Mouse (Mus musculus) heart, postnatal 25 days (tissue): ENCODE results near the gene Opa1. TPM values are rescaled to one million over a fixed set of nuclear protein-coding genes. Genes with fewer than 3 reads are reported as not detected.

Experiments
- DNase-seq: peaks from one replicate; pipeline ENCODE4 v3.0.0; 2022; ENCODE audit warnings: low spot score
- intact Hi-C: fragments of 180-260 bp; cut with DNase I; formaldehyde crosslinking; loops from one replicate; pipeline ENCODE4 v1.15.1; 2025
- total RNA-seq, 2 experiments: library from RNA; stranded (reverse); gene quantifications; 2 replicates each; pipeline ENCODE4 v1.2.3; 2021

The Opa1 gene
- 100 to 1,000 TPM; 147 to 153 TPM for total RNA-seq

- peak; percentile 92 for DNase-seq
- intact Hi-C loops = loop anchor here (5.0 to 10.0 kb wide), 2 partner anchors 644 to 742 kb away; no protein-coding TSS in a partner anchor
These were observed at the start of gene Opa1 for GRCm38 (mm10) chr16:29579167-29579786. TSS of gene Opa1 (plus strand) at chr16:29579334.

DNA sequence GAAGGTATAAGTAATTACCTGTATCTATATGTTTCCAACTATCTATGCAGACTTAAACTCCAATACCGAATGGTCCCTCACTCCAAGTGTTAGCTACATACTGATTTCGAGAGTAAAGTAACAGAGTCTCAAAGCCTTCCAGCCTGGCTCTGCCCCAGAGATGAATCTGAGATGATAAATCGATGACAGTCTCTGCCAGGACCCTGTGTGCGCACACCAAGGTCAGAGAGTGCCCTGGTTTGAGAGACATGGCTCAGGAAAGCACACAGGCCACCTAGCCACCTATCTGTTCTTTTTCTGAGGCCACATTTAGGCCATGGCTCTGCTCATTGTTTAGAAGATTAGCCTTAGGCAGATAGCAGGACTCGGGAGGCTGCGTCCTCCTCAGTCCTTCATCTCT lies 45.5 kb upstream of the Opa1 start:
- no peak for DNase-seq
- intact Hi-C loops = no loop called here

GRCm38 (mm10) chr16:29535866-29536265 lies 43.3 kb upstream of the Opa1 start:
- intact Hi-C loops = no loop called here

GRCm38 (mm10) chr16:29536411-29537204 lies 42.5 kb upstream of the Opa1 start:
- intact Hi-C loops = no loop called here
- DNase-seq = no peak

More at GRCm38 (mm10) chr16:29535866-29536265, 43.3 kb upstream of the Opa1 start:
- DNase-seq = no peak

- intact Hi-C loops = no loop called here
These were observed 39.2 kb upstream of the Opa1 start for GRCm38 (mm10) chr16:29539906-29540305.

DNA sequence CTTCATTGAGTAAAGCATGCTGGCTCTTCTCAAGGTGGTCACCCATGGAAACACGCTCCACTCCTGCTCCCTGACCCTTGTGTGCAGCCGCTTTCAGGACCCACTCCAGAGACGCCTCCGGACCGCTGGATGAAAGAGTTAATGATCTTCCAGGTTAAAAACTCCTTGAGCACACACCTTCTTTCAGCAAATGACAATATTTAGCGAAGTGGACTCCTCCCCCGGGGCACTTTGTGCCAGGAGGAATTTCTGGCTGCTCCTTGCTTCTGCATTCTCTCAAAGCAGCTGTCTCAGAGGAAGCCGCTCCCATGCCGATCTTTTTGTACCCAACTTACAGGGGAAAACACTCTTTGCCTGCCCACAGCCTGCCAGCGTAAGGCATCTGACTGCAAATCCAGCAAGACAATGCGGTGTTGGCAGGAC lies 37.9 kb upstream of the Opa1 start:
- intact Hi-C loops = no loop called here
- DNase-seq = no peak

More at GRCm38 (mm10) chr16:29539906-29540305, 39.2 kb upstream of the Opa1 start:
- DNase-seq = no peak

- DNase-seq = no peak
- intact Hi-C loops = no loop called here
These were observed 34.3 kb upstream of the Opa1 start, which contains the start of gene Atp13a4 for GRCm38 (mm10) chr16:29544829-29545228. TSS of gene Atp13a4 (minus strand) at chr16:29544864.

DNA sequence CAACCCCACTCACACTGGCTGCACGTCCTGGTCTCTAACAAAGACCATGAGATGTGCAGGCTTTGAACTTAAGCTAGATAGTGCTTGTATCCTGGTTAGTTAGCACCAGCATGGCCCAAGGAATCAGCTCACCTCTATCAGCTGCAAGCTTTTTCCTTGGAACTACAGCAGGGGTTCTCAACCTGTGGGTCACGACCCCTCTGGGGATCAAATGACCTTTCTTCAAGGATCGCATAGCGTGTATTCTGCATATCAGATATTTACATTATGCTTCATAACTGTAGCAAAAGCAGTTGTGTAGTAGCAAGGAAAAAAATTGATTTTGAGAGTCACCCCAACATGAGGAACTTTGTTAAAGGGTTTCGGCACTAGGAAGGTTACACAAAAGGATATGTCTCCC lies 19.5 kb upstream of the Opa1 start:
- no peak for DNase-seq
- intact Hi-C loops = loop anchor here (5.0 to 10.0 kb wide), 3 partner anchors 105 to 967 kb away; no protein-coding TSS in a partner anchor

DNA sequence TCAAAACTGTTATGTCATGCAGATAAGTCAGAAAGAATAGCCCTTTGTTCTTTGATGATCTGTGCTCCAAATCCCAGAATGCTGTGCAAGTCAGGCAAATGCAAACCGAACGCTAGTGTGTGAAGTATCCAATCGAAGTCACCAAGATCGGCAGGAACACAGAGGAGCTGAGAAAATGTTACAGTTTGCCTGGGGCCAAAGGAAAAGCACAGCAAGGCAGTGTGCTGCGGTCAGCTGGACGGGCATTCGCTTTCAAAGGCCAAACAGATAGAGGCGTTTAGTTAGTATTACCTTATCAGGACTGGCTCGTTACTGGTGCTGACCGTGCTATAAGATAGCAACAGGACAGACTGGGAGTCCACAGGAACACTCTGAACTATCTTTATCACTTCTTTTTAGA lies 18.7 kb upstream of the Opa1 start:
- no peak for DNase-seq
- intact Hi-C loops = loop anchor here (5.0 to 10.0 kb wide), 3 partner anchors 106 to 968 kb away; no protein-coding TSS in a partner anchor

GRCm38 (mm10) chr16:29560869-29561268 lies 18.3 kb upstream of the Opa1 start:
- no peak for DNase-seq
- intact Hi-C loops = loop anchor here (1.0 to 10.0 kb wide), 4 partner anchors 106 to 969 kb away; no protein-coding TSS in a partner anchor

DNA sequence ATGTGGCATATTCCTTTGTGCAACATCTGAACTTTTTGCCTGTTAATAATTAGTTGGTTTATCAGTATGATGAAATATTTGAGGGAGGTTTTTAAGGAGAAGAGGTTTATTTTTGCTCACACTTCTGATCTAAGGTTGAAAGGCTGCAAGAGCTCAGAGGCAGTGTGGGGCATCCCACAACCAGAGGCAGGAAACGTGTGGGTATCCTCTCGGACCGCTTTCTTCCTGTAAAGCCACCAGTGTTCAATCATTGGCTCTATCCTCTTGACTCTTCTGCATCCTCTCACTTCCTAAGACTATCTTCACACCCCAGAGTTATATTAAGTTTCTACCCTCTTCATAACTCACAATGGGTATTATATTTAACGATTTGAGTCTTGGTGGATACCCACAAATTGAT lies 5.1 kb upstream of the Opa1 start:
- intact Hi-C loops = loop anchor here (10.0 kb wide), 1 partner anchor 639 kb away; no protein-coding TSS in a partner anchor
- DNase-seq = no peak

DNA sequence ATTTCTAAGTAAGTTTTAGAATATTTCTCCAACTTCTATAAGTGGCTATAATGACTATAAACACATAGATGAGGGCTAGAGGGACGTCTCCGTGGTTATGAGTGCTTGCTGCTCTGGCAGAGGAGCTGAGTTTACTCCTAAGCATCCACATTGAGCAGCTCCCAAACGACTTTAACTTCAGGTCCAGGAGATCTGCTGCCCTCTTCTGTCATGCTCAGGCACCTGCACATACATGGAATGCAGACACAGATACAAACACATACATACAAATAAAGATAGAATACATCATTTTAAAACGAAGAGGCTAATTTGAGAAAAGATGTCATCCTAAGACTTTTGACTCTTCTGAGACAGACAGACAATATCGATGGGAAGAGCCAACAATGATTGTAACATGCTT lies 3.5 kb upstream of the Opa1 start:
- intact Hi-C loops = loop anchor here (5.0 to 10.0 kb wide), 2 partner anchors 641 to 738 kb away; no protein-coding TSS in a partner anchor

GRCm38 (mm10) chr16:29579787-29580176 lies 648 bp downstream of the Opa1 start:
- intact Hi-C loops = loop anchor here (5.0 to 10.0 kb wide), 2 partner anchors 645 to 742 kb away; no protein-coding TSS in a partner anchor
- no peak for DNase-seq

More for the DNA sequence above, 3.5 kb upstream of the Opa1 start:
- no peak for DNase-seq

DNA sequence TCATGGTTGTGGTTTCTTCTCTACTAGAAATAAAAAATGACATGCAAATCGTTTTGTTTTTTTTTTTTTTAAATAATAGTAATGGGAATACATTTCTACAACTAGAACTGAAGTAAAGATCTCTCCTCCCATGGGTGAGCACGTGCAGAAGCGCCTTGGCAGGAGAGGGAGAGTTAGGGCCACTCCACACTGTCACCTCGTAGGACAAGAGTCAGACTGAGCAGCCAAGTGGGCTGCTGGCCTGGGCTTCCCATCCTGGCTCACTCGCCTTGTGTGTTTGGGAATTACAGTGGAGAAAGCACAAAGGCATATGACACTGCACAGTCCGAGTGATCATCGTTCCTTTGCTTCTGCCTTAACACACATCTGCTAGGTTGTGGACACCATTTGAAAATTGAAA lies 13.0 kb downstream of the Opa1 start:
- intact Hi-C loops = no loop called here
- no peak for DNase-seq

GRCm38 (mm10) chr16:29597122-29597521 lies 18.0 kb downstream of the Opa1 start:
- DNase-seq = no peak
- intact Hi-C loops = no loop called here

GRCm38 (mm10) chr16:29605546-29605945 lies 26.4 kb downstream of the Opa1 start:
- intact Hi-C loops = no loop called here
- no peak for DNase-seq

DNA sequence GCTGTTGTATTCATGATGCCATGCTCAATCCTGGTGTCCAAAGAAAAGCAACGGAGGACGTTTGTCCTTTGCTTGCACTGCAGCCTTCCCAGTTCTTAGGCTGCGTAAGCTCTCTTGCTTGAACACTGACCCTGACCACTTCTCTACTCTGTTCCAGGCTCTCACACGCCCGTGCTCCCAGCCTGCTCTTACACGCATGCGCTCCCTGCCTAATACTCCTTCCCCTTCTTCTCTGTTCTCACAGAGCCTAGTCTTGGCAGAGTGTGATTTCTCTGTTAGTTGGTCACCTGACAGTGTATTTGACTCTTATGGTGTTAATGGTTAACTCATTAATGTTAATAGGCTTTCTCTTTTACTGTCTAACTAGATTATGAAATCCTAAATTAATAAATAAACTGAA lies 28.0 kb downstream of the Opa1 start:
- intact Hi-C loops = no loop called here
- DNase-seq = no peak

DNA sequence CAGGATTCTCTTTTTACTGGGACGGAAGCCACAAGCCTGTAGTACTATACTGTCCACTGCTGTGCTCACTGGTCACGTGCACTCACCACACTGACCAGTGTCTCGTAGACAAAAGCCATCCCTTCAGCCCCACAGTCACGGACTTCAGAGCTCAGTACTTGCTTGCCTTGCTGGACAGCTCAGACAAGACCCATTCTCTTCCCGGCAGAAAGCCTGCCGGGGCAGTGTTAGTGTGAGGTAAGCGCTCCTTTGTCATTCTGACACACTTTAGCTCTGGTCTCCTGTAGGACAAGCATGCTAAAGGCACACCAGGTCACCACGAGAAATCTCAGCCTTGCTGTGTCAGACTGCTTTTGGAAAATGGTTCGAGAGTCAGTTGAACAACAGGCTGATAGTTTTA lies 35.6 kb downstream of the Opa1 start:
- DNase-seq = no peak
- intact Hi-C loops = no loop called here

DNA sequence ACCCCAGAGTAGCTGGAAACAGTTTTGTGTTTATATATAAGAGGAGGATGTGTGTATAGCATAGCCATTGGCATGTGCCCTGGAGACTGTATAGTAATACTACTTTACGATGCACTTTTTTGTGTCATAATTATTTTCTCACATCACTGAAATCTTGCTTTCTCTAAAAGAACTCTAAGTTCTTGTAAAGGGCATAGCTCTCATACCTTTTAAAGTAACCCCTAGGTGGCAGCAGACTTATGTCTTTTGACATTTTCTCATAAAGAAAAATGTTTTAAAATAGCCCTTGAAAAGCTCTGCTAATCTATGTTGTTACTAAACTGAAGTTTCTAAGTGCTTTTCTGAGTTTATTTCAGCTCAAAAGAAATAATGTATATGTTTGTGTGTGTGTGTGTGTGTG lies 49.9 kb downstream of the Opa1 start:
- intact Hi-C loops = loop anchor here (5.0 to 10.0 kb wide), 2 partner anchors 608 to 686 kb away; partner anchors contain the start of gene Gp5
- no peak for DNase-seq

- intact Hi-C loops = no loop called here
- DNase-seq = no peak
These were observed 56.6 kb downstream of the Opa1 start for GRCm38 (mm10) chr16:29635780-29636179.

DNA sequence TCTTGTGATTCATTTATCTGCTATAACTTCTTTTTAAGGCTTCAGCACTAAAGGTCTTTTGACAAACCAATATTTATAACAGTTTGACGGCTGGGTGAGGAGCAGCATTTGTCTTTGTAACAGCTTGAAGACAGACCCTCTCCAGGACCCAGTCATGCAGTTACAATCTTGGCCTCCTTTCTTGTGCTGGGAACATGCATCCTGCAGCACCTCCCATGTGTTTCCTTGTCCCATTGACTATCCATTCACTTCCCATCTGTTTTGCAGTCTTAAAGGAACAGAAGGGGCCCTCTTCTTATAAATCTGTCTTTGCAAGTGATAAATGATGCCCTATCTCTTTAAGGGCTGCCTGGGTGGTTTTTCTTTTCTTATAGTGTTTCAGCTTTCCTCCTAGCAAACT lies 63.2 kb downstream of the Opa1 start:
- DNase-seq = no peak
- intact Hi-C loops = no loop called here
